Mouse (Mus musculus) induced T-regulatory cell, adult 2 months (primary cell): ENCODE data around the gene Ttll10.

Experiments
- DNase-seq: peaks from one replicate; pipeline ENCODE4 v3.0.0-alpha.2; 2012; ENCODE audit warnings: low read depth

Gene Ttll10

GRCm38 (mm10) chr4:156065156-156065894 lies 6.1 kb upstream of the Ttll10 start:
- DNase-seq = no peak

- no peak for DNase-seq
Observed at GRCm38 (mm10) chr4:156064510-156064897, 5.3 kb upstream of the Ttll10 start.

GRCm38 (mm10) chr4:156063861-156064509 lies 4.8 kb upstream of the Ttll10 start:
- no peak for DNase-seq

- DNase-seq = no peak
Observed at GRCm38 (mm10) chr4:156059713-156060112, 499 bp upstream of the Ttll10 start.

- no peak for DNase-seq
Observed at GRCm38 (mm10) chr4:156058826-156059225, 388 bp downstream of the Ttll10 start.

GRCm38 (mm10) chr4:156057702-156058101 lies 1.5 kb downstream of the Ttll10 start:
- no peak for DNase-seq

- no peak for DNase-seq
Observed at GRCm38 (mm10) chr4:156055173-156055572, 4.0 kb downstream of the Ttll10 start.

- DNase-seq = no peak
Observed at GRCm38 (mm10) chr4:156054606-156055005, 4.6 kb downstream of the Ttll10 start.

GRCm38 (mm10) chr4:156054130-156054529 lies 5.1 kb downstream of the Ttll10 start:
- no peak for DNase-seq

- no peak for DNase-seq
Observed at GRCm38 (mm10) chr4:156053113-156053512, 6.1 kb downstream of the Ttll10 start.

- no peak for DNase-seq
Observed at GRCm38 (mm10) chr4:156050391-156050980, 8.7 kb downstream of the Ttll10 start.

GRCm38 (mm10) chr4:156049779-156050178 lies 9.4 kb downstream of the Ttll10 start:
- no peak for DNase-seq

- DNase-seq = no peak
Observed at GRCm38 (mm10) chr4:156044754-156045153, 14.5 kb downstream of the Ttll10 start.

GRCm38 (mm10) chr4:156034901-156035300 lies 24.3 kb downstream of the Ttll10 start:
- DNase-seq = peak; percentile 64

GRCm38 (mm10) chr4:156034301-156034700 lies 24.9 kb downstream of the Ttll10 start:
- no peak for DNase-seq

GRCm38 (mm10) chr4:156033476-156034119 lies 25.6 kb downstream of the Ttll10 start:
- peak; percentile 93 for DNase-seq

- peak; percentile 84 for DNase-seq
Observed at GRCm38 (mm10) chr4:156032856-156033255, 26.4 kb downstream of the Ttll10 start.

- peak; percentile 91 for DNase-seq
Observed at GRCm38 (mm10) chr4:156031593-156032391, 27.4 kb downstream of the Ttll10 start.

GRCm38 (mm10) chr4:156031255-156031592 lies 28.0 kb downstream of the Ttll10 start:
- DNase-seq = no peak

GRCm38 (mm10) chr4:156030651-156031118 lies 28.5 kb downstream of the Ttll10 start:
- DNase-seq = peak; percentile 92

GRCm38 (mm10) chr4:156028580-156028979 lies 30.6 kb downstream of the Ttll10 start:
- peak; percentile 78 for DNase-seq

- peak; percentile 89 for DNase-seq
Observed at GRCm38 (mm10) chr4:156026013-156026412, 33.2 kb downstream of the Ttll10 start, which contains the start of gene Tnfrsf18. Tnfrsf18 (plus strand) TSS chr4:156026164.
